In genomic region chr7:4788499-4789435, GRCm38 (mm10) we compare ENCODE assay signal across 9 mouse cellular contexts. TPM values are rescaled to one million over a fixed set of nuclear protein-coding genes. Genes with fewer than 3 reads are reported as not detected.
DNase-seq lines count a peak whose midpoint lies in the region; ATAC-seq and TF ChIP-seq lines count a peak whose summit lies in the region.
"Had no signal": no experiment of that assay in that cellular context is flagged by ENCODE, and none has a peak within 500 bp of the region (broad histone marks: within the 10 kb centered on the region; RNA-seq: fewer than 3 reads in every experiment).

No protein-coding gene starts in this region.

- no peak for TF ChIP-seq CTCF in cerebellum, adult 2 months (IDR thresholded peaks at IDR 0.05; ENCODE audit: borderline replicate concordance, insufficient read depth, low read depth, low read length)

- H3K36me3 ChIP-seq in hindbrain, embryonic 14.5 days (replicated peaks; ENCODE audit: control insufficient read depth, insufficient read depth) = peaks cover 1% of the 10 kb centered on the region; the same call in 1 of the 2 replicates
- H3K36me3 ChIP-seq in megakaryocyte, embryonic 14.5 days (replicated peaks; ENCODE audit: low read length) = peaks cover 8% of the 10 kb centered on the region

- no peaks in the 10 kb centered on the region for H3K27me3 ChIP-seq in cerebellum, adult 2 months (ENCODE audit: control insufficient read depth, insufficient read depth, low read length)
- 0 out of 2 replicates have a peak, but pooled peaks cover 8% of the 10 kb centered on the region for H3K27me3 ChIP-seq in hindbrain, embryonic 14.5 days (ENCODE audit: control insufficient read depth, insufficient read depth, low read length)
- H3K27me3 ChIP-seq in megakaryocyte, embryonic 14.5 days (replicated peaks) = no peaks in the 10 kb centered on the region

- ATAC-seq in hindbrain, embryonic 14.5 days (ENCODE audit: low FRiP score) = peak; percentile 46
- no peak for ATAC-seq in activated CD4-positive, CD25-positive, alpha-beta regulatory T cell, adult 4 months

- H3K4me3 ChIP-seq in cerebellum, adult 2 months (replicated peaks; ENCODE audit: insufficient read depth, low read depth, low read length) = peak overlapping the region; percentile 81
- peak overlapping the region; percentile 49 for H3K4me3 ChIP-seq in hindbrain, embryonic 14.5 days (replicated peaks; ENCODE audit: low read length)
- H3K4me3 ChIP-seq in megakaryocyte, embryonic 14.5 days (replicated peaks) = peak overlapping the region; percentile 96

- peak; percentile 51; the same call in 1 of the 2 replicates for TF ChIP-seq POLR2A in cerebellum, adult 2 months (IDR thresholded peaks at IDR 0.05; ENCODE audit: borderline replicate concordance, insufficient read depth, low read length)

- DNase-seq in NIH3T3 (ENCODE audit: low read depth) = peak; percentile 67
- peak; percentile 69 to 81 for DNase-seq in cerebellum, adult 2 months
- peak; percentile 52 to 57 for DNase-seq in frontal cortex, postnatal 36 days (ENCODE audit: low spot score in 2 of 2)
- peak; percentile 66 for DNase-seq in hindbrain, embryonic 14.5 days (ENCODE audit: low spot score)
- peak; percentile 42 to 66 for DNase-seq in left cerebral cortex, postnatal 25 days (ENCODE audit: low spot score in 2 of 2)
- peak; percentile 64 for DNase-seq in right cerebral cortex, postnatal 14 days

- 1% methylated on average over 63 of the region's 64 CpGs for WGBS in cerebellum, adult 2 months
- WGBS in hindbrain, embryonic 14.5 days = 2% methylated on average over 63 of the region's 64 CpGs

- H3K4me2 ChIP-seq in hindbrain, embryonic 14.5 days (replicated peaks) = peak overlapping the region; percentile 92

- intact Hi-C loops in left cerebral cortex, postnatal 25 days (cut with DNase I) = loop anchor here (2.0 kb wide), 1 partner anchor 98 kb away; the partner anchor contains the start of gene Brsk1

- peak overlapping the region; percentile 93 for H3K27ac ChIP-seq in cerebellum, adult 2 months (ENCODE audit: insufficient read depth, low read length)
- peak overlapping the region; percentile 40 for H3K27ac ChIP-seq in hindbrain, embryonic 14.5 days

- peaks cover 20% of the 10 kb centered on the region for H3K4me1 ChIP-seq in cerebellum, adult 2 months (ENCODE audit: control insufficient read depth, insufficient read depth, low read length)
- H3K4me1 ChIP-seq in hindbrain, embryonic 14.5 days (replicated peaks; ENCODE audit: control insufficient read depth, insufficient read depth, low read length) = peaks cover 11% of the 10 kb centered on the region
- peaks cover 72% of the 10 kb centered on the region for H3K4me1 ChIP-seq in megakaryocyte, embryonic 14.5 days

- no peaks in the 10 kb centered on the region for H3K9me3 ChIP-seq in hindbrain, embryonic 14.5 days (ENCODE audit: control insufficient read depth, low read length)
- H3K9me3 ChIP-seq in megakaryocyte, embryonic 14.5 days = no peaks in the 10 kb centered on the region

- H3K9ac ChIP-seq in hindbrain, embryonic 14.5 days = peak overlapping the region; percentile 67

RNA-seq across cellular contexts. Expression of gene Tmem238, which starts 0.7 kb away (rescaled TPM):
- 13.2 and 15.6 TPM in 2 replicates for polyA plus RNA-seq in cerebellum, adult 2 months (2012; rRNA removed)
- 3.2 and 4.1 TPM in 2 replicates for polyA plus RNA-seq in hindbrain, embryonic 14.5 days (2014; fragmentation: Nextera tagmentation; extraction: Ambion mirVana)
- 1 to 10 TPM; 2.3 to 3.0 TPM for total RNA-seq in left cerebral cortex, postnatal 25 days (2021)
- 29.3 and 145 TPM in 2 replicates for polyA plus RNA-seq in megakaryocyte, embryonic 14.5 days (2012; ENCODE audit: insufficient read depth, low replicate concordance)
- polyA plus RNA-seq in activated CD4-positive, CD25-positive, alpha-beta regulatory T cell, adult 4 months (2017; shearing (Covaris generic)) = 1 to 10 TPM in 1 of 2 experiments, not detected in 1; 1.2 TPM

RNA-seq across cellular contexts. Expression of gene Rpl28, which starts 3.9 kb away (rescaled TPM):
- 268 and 296 TPM in 2 replicates for polyA plus RNA-seq in cerebellum, adult 2 months (2012; rRNA removed)
- polyA plus RNA-seq in hindbrain, embryonic 14.5 days (2014; fragmentation: Nextera tagmentation; extraction: Ambion mirVana) = 175 and 192 TPM in 2 replicates
- total RNA-seq in left cerebral cortex, postnatal 25 days (2021) = 100 to 1,000 TPM; 428 to 431 TPM
- 3,598 and 12,997 TPM in 2 replicates for polyA plus RNA-seq in megakaryocyte, embryonic 14.5 days (2012; ENCODE audit: insufficient read depth, low replicate concordance)
- 100 to 1,000 TPM; 460 to 740 TPM for polyA plus RNA-seq in activated CD4-positive, CD25-positive, alpha-beta regulatory T cell, adult 4 months (2017; shearing (Covaris generic))

RNA-seq across cellular contexts. Expression of gene Tmem190, which starts 6.0 kb away (rescaled TPM):
- not detected in 2 replicates for polyA plus RNA-seq in cerebellum, adult 2 months (2012; rRNA removed)
- not detected in 2 replicates for polyA plus RNA-seq in hindbrain, embryonic 14.5 days (2014; fragmentation: Nextera tagmentation; extraction: Ambion mirVana)
- total RNA-seq in left cerebral cortex, postnatal 25 days (2021) = not detected
- not detected in 2 replicates for polyA plus RNA-seq in megakaryocyte, embryonic 14.5 days (2012; ENCODE audit: insufficient read depth, low replicate concordance)
- polyA plus RNA-seq in activated CD4-positive, CD25-positive, alpha-beta regulatory T cell, adult 4 months (2017; shearing (Covaris generic)) = not detected
- total RNA-seq: layer of hippocampus, adult 8-10 months had no signal

RNA-seq across cellular contexts. Expression of gene Il11, which starts 6.1 kb away (rescaled TPM):
- 1.2 TPM in 2 replicates for polyA plus RNA-seq in cerebellum, adult 2 months (2012; rRNA removed)
- polyA plus RNA-seq in hindbrain, embryonic 14.5 days (2014; fragmentation: Nextera tagmentation; extraction: Ambion mirVana) = 0.35 and 0.41 TPM in 2 replicates
- total RNA-seq in left cerebral cortex, postnatal 25 days (2021) = under 1 TPM; 0.69 to 0.83 TPM
- 0.26 and 1.9 TPM in 2 replicates for polyA plus RNA-seq in megakaryocyte, embryonic 14.5 days (2012; ENCODE audit: insufficient read depth, low replicate concordance)
- not detected for polyA plus RNA-seq in activated CD4-positive, CD25-positive, alpha-beta regulatory T cell, adult 4 months (2017; shearing (Covaris generic))

RNA-seq across cellular contexts. Expression of gene Fam71e2, which starts 17.7 kb away (rescaled TPM):
- polyA plus RNA-seq in cerebellum, adult 2 months (2012; rRNA removed) = not detected in 2 replicates
- not detected in 2 replicates for polyA plus RNA-seq in hindbrain, embryonic 14.5 days (2014; fragmentation: Nextera tagmentation; extraction: Ambion mirVana)
- not detected for total RNA-seq in left cerebral cortex, postnatal 25 days (2021)
- polyA plus RNA-seq in megakaryocyte, embryonic 14.5 days (2012; ENCODE audit: insufficient read depth, low replicate concordance) = not detected in 2 replicates
- polyA plus RNA-seq in activated CD4-positive, CD25-positive, alpha-beta regulatory T cell, adult 4 months (2017; shearing (Covaris generic)) = not detected
- total RNA-seq: layer of hippocampus, adult 8-10 months had no signal
